Mouse (Mus musculus) G1E (cell line): Measurements from ENCODE around the gene Ppp1r12b. TPM values are rescaled to one million over a fixed set of nuclear protein-coding genes. Genes with fewer than 3 reads are reported as not detected.

Experiments
- ATAC-seq: 2 replicates; pipeline ENCODE4 v1.8.0; 2016; ENCODE audit warnings: mild to moderate bottlenecking; ENCODE audit not compliant: insufficient number of reproducible peaks, poor library complexity, low FRiP score, severe bottlenecking; ENCODE audit errors: extremely low read depth
- DNase-seq: peaks from one replicate; pipeline ENCODE4 v3.0.0; 2012; ENCODE audit warnings: low spot score
- H3K27me3 ChIP-seq: 2 replicates; pipeline ENCODE4 v1.6.1; 2012; ENCODE audit warnings: mild to moderate bottlenecking, low read length, inconsistent platforms; ENCODE audit not compliant: insufficient read depth
- H3K36me3 ChIP-seq: replicated peaks from 2 replicates; pipeline ENCODE3; 2012; ENCODE audit warnings: mild to moderate bottlenecking, inconsistent platforms
- H3K4me1 ChIP-seq: 2 replicates; pipeline ENCODE4 v1.6.1; 2012; ENCODE audit warnings: low read depth, low read length, inconsistent platforms, mixed read lengths; ENCODE audit not compliant: insufficient read depth
- H3K4me3 ChIP-seq: 2 replicates; pipeline ENCODE4 v1.5.1; 2012; ENCODE audit warnings: low read depth, mild to moderate bottlenecking, inconsistent platforms, low read length, moderate library complexity, mixed read lengths
- H3K9me3 ChIP-seq: replicated peaks from 2 replicates; pipeline ENCODE4 v1.6.1; 2012; ENCODE audit warnings: inconsistent platforms
- CTCF ChIP-seq: IDR thresholded peaks from 2 replicates; pipeline ENCODE4 v1.5.1; 2012; ENCODE audit warnings: low read depth, low read length, inconsistent platforms, mixed read lengths
- GATA1 ChIP-seq: IDR thresholded peaks from 2 replicates; pipeline ENCODE4 v1.6.1; 2012; ENCODE audit warnings: borderline replicate concordance, low read length, inconsistent platforms, mixed read lengths
- GATA2 ChIP-seq: IDR thresholded peaks from 2 replicates; pipeline ENCODE4 v1.6.1; 2012; ENCODE audit warnings: low read depth, low read length, inconsistent platforms, borderline replicate concordance
- POLR2AphosphoS5 ChIP-seq: IDR thresholded peaks from 2 replicates; pipeline ENCODE4 v1.6.1; 2012; ENCODE audit warnings: low read depth, low read length, inconsistent platforms; ENCODE audit not compliant: insufficient replicate concordance
- TAL1 ChIP-seq: conservative IDR thresholded peaks from 2 replicates; pipeline ENCODE4 v1.6.1; 2012; ENCODE audit warnings: low read depth, low read length, inconsistent platforms, mixed read lengths
- polyA plus RNA-seq: library from polyadenylated mRNA; stranded (reverse); fragments of >175 nt; gene quantifications from 2 replicates; pipeline ENCODE4 v1.2.3, GENCODE M21; 2012
- total RNA-seq, 2 experiments: library from RNA; stranded (forward) in 1 of 2; stranded (reverse) in 1 of 2; fragments of 200-1000 nt in 1 of 2; fragments of >200 nt in 1 of 2; fragmentation: Nextera tagmentation in 1 of 2; gene quantifications; 2 replicates each; pipeline ENCODE4 v1.2.3; 2014 to 2017

The Ppp1r12b gene
- total and polyA plus RNA-seq, 3 experiments, result 1.7 to 15.7 (median 8.2) TPM

DNA sequence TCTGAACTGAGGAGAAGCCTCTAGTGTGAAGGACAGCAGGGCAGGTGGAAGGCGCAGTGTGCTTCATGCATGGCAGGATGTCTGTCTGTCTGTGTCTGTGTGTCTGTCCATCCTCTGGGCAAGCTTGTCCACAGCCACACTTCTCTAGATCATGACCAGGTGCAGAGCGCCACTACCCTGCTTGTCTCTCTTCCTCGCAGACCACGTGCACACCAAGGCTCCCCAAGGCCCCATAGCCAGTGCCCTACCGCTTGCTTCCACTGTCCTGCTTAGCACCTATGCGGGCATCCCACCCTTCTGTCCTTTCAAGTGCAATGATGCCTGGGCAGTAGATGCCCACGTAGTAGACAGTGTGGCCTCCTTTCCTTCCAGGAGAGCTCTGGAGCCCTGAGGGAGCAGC, 229.3 kb downstream of the Ppp1r12b start:
- Histone ChIP-seq H3K27me3 (peaks cover 26% of the 10 kb centered on the region; the same call in 1 of the 2 replicates), H3K4me3 (no peak overlapping the region), H3K4me1 (no peaks in the 10 kb centered on the region), H3K9me3 (no peaks in the 10 kb centered on the region), H3K36me3 (no peaks in the 10 kb centered on the region)
- no peak for DNase-seq
- no peak for ATAC-seq
- TF ChIP-seq POLR2AphosphoS5 (no peak), GATA2 (no peak), CTCF (no peak), GATA1 (no peak), TAL1 (no peak)

DNA sequence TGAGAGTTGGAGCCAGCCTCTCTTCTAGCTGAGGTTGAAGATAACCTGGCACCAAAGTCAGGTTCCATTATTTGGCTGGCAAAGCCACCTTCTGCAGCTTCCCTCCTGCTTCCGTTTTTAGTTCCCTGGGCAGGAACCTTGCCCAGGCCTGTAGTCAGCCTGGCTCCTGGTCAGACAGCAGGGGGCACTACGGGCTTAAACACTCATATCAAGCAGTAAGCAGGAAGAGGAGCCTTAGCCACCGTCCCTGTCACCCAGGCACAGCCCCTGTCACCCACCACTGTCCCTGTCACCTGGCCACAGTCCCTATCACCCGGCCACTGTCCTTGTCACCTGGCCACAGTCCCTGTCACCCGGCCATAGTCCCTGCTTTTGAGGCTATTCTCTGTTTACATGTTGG, 230.5 kb downstream of the Ppp1r12b start:
- DNase-seq (no peak), ATAC-seq (no peak)
- no peak for TF ChIP-seq CTCF
- no peak for TF ChIP-seq GATA1
- TF ChIP-seq POLR2AphosphoS5, result no peak
- TF ChIP-seq TAL1, result no peak
- TF ChIP-seq GATA2, result no peak

DNA sequence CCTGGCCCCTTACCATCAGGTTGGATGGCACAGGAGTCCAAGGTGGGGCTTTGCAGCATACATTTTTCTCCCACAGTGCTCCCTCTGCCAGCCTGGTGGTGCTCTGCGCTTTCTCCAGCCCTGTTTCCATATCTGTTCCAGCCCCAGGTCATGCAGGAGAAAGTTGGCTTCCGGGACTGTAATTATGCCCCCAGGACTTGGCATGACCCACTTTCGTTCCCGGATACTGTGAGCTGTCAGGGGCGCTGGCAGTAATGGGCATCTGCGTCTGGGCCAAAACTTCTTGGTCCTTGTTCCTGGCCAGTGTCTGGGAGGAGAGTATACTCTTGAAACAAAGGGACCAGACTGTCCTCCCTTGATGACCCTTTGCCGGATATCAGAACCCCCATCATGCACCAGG, 232.9 kb downstream of the Ppp1r12b start:
- H3K36me3 ChIP-seq, result no peaks in the 10 kb centered on the region
- DNase-seq, result no peak
- no peak for ATAC-seq
- H3K4me3 ChIP-seq, result no peak overlapping the region
- no peaks in the 10 kb centered on the region for H3K9me3 ChIP-seq
- peaks cover 32% of the 10 kb centered on the region; the same call in 1 of the 2 replicates for H3K27me3 ChIP-seq
- TF ChIP-seq GATA2 (no peak), GATA1 (no peak)
- H3K4me1 ChIP-seq, result peaks cover 5% of the 10 kb centered on the region; the same call in 1 of the 2 replicates

More for the DNA sequence above, 230.5 kb downstream of the Ppp1r12b start:
- Histone ChIP-seq H3K9me3 (no peaks in the 10 kb centered on the region), H3K4me3 (no peak overlapping the region), H3K36me3 (no peaks in the 10 kb centered on the region), H3K4me1 (no peaks in the 10 kb centered on the region), H3K27me3 (peaks cover 31% of the 10 kb centered on the region; the same call in 1 of the 2 replicates)

DNA sequence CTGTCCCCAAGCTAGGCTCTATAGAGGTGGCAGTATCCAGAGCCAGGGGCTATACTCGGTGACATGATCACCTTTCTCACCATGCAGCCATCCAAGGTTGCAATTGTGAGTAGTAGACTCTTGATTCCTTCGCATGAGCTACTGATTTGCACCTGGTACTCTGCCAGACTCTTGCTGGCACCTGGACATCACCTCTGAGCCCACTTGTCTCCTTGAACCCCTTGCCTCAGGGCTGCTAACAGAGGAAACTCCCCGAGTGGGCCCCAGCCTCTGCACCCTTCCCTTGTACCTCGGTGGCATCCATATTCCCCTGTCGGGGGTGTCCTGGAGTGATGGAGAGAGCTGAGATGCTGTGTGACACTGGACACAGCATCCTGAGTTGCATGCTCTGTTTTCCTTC, 234.3 kb downstream of the Ppp1r12b start:
- Histone ChIP-seq H3K36me3 (no peaks in the 10 kb centered on the region), H3K27me3 (peaks cover 24% of the 10 kb centered on the region; the same call in 1 of the 2 replicates), H3K9me3 (no peaks in the 10 kb centered on the region), H3K4me1 (peaks cover 5% of the 10 kb centered on the region; the same call in 1 of the 2 replicates), H3K4me3 (no peak overlapping the region)
- DNase-seq (no peak), ATAC-seq (no peak)
- TF ChIP-seq POLR2AphosphoS5 (no peak), CTCF (no peak), GATA2 (no peak), GATA1 (no peak), TAL1 (no peak)

DNA sequence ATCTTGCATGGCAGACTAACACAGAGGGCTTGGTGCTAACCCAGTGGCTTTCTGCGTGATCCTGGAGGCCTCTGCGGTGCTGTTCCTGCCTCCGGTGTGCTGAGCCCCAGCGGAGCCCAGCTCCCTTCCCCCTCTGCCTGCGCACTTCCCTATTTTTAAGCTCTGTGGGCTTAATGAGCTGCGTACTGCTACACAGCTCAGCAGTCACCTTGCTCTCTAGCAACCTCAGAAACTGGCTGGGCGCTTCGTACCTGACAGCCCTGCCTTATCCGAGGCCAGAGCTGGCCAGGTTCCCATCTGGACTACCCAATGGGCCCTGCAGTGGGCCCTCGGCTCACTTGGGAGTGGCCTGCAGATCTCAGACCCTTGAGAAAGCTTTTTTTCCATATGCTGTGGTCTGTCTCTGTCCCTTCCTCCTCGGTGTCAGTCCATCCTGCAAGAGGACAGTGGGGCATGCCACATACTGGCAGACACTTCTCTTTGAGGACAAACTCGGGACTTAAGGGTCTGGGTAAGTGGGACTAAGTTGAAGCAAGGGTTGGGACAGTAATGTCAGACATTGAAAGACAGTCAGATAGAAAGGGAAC, 235.9 kb downstream of the Ppp1r12b start:
- peaks cover 5% of the 10 kb centered on the region; the same call in 1 of the 2 replicates for H3K4me1 ChIP-seq
- ATAC-seq, result no peak
- H3K36me3 ChIP-seq, result no peaks in the 10 kb centered on the region
- TF ChIP-seq TAL1 (no peak), GATA2 (no peak), POLR2AphosphoS5 (no peak), GATA1 (no peak), CTCF (no peak)
- no peak for DNase-seq
- peaks cover 25% of the 10 kb centered on the region; the same call in 1 of the 2 replicates for H3K27me3 ChIP-seq
- no peak overlapping the region for H3K4me3 ChIP-seq
- H3K9me3 ChIP-seq, result no peaks in the 10 kb centered on the region

DNA sequence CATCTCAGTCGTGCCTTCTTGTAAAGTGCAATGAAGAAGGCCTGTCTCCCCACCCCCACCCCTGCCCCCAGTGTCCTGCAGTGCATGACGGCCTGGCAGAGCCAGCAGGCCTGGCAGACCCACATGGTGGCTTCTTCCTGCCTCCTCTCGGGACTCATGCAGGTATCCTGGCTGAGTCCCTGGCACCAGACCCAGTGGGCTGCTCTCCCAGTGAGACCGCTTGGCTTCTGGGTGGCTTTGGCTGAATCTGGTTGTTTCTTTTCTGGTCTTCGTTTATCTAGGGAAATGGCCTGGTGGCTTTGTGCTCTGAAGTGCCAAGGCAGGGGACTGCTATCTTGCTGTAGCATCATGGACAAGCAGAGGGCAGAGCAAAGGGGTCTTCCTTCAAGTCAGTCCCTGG, 240.7 kb downstream of the Ppp1r12b start:
- TF ChIP-seq TAL1 (no peak), CTCF (no peak), GATA2 (no peak), GATA1 (no peak)
- ATAC-seq (no peak), DNase-seq (no peak)
- peaks cover 46% of the 10 kb centered on the region for H3K27me3 ChIP-seq
- peaks cover 5% of the 10 kb centered on the region; the same call in 1 of the 2 replicates for H3K4me1 ChIP-seq
- no peaks in the 10 kb centered on the region for H3K36me3 ChIP-seq
- no peaks in the 10 kb centered on the region for H3K9me3 ChIP-seq
- H3K4me3 ChIP-seq, result no peak overlapping the region
